Mouse (Mus musculus) embryo, embryonic 11.5 days (tissue): Measurements from ENCODE around the gene Cyp4f14.
"Not testable (repeated sequence)": the region's sequence is repeated elsewhere in the genome, so short reads cannot be mapped to it uniquely, and the experiment has no call there.

ENCODE experiments used
- DNase-seq: peaks from one replicate; pipeline ENCODE4 v3.0.0-alpha.2; 2012; ENCODE audit warnings: low read depth, low spot score

The Cyp4f14 gene

DNA sequence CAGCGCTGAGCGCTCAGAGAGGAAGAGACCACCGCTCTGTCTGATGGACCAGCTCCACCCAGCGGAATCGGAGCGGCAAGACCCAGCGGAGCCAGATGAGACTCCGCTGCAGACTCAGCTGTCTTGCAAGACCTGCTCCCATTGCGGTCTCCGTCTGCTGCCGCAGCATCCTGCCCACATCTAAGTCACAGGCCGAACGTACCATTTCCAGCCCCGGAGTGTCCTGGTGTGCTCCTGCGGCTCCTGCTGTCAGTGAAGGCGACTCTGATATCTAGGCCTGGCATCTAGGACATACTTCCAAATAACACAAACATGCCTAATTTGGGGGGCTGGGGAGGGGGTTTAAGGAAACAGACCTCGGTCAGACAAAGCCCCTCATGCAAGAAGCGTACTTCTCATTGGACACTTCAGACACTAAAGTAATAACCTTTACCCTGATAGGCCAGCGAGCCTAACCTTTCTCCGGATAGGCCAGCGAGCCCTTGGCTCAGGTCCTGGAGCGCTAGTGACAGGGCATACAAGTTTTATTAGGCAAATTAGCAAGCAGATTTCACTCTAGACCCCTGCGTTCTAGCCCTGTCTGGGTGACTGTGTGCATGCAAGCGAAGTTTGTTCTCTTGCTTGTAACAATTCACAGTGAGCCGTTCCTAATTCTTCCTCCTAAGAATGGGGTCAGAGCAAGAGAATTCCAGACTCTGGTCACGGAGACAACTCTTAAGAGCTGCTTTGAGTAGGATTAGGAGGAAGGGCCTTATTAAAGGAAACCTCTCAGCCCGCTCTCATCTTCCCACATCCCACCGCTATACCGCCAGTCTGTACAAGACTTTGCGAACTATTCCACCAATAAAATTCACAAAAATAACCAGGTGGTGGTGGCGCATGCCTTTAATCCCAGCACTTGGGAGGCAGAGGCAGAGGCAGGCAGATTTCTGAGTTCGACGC, 25.6 kb downstream of the Cyp4f14 start, which contains the start of gene Zfp870:
Gene Zfp870, minus strand, starts transcription at position 404 of the 942 bp plus-strand sequence.
- DNase-seq, result peak; percentile 84

DNA sequence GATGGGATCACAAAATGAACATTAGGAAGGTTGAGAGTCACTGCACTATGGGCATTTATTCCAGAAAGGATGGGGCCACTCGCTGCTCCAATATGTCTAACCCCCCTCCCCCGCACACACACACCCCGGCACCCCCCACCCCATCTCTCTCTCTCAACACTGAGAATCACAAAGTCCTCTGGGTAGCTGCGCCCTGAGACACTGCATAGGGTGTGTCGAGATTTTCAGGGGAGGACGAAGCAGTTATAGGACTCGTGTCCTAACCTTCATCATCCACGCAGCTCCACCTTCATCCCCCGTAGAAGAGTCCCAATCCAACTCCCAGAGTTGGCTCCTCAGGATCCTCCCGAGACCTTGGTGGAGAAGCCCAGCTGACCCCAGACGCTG, 26.3 kb downstream of the Cyp4f14 start:
- no peak for DNase-seq

DNA sequence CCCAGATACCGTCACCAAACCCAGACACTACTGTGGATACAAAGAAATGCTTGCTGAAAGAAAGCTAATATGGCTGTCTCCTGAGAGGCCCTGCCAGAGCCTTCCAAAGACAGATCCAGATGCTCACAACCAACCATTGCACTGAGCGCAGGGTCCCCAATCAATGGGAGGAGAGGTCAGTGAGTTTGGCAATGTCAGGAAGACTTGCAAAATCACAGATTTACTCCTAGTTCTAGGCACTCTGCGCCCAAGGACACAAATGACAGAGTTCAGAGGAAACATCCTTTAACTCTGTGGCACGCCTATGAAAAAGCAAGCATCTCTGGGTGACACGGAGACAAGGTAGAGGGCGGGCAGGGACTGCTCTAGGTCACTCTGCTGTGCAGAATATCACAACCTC, 27.5 kb downstream of the Cyp4f14 start:
- DNase-seq, result no peak

DNA sequence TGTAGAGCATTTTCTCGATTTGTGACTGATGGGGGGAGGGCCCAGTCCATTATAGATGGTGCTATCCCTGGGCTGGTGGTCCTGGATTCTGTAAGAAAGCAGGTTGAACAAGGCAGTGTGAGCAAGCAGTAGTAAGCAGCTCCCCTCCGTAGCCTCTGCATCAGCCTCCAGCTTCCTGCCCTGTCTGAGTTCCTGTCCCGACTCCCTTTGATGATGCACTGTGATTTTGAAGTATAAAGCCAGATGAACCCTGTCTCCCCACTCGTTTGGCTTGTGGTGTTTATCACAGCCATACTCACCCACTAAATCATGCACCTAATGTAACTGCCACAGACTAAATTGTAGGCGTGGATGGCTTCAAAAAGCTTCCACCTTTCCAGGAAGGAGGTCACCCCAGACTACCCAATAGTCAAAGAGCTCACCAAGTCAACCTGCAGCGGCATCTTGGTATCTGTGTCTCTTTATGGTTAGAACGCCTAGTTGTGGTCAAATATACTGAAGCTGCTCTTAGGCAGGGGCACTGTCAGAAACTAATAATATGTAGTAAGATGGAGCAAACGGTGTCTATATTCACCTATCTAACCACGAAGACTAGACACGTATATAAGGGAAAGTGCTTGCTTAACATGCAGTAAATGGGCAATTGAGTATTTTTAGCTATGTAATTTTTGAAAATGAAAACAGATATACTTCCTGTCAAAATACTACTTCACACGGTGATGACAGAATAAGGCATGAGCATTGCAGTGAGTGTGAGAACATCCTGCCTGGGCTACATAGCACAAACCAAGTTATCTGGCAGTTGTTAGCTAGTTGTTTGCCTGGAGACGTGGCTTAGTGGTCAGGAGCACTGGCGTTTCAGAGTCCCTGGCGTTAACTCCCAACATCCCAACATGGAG, 36.6 kb downstream of the Cyp4f14 start:
- no peak for DNase-seq

DNA sequence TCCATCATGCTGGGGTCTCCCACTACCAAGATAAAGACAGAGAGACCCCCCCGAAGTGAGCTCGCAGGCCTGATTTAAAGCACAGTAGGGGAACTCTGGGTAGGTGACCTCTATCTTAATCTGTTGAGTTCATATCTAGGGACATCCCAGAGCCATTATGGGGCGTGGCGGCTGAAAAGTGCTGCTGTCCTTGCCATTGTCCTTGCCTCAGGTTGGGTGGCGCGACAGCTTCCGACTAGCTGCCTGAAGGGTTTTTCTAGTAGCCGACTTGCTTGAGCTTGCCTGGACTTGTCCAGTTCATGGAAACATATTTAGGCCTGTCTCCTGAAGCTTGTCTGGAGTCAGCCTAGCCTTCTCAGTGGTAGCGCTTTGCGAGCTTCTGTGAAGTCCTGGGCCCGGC, 38.4 kb downstream of the Cyp4f14 start:
- DNase-seq, result no peak

DNA sequence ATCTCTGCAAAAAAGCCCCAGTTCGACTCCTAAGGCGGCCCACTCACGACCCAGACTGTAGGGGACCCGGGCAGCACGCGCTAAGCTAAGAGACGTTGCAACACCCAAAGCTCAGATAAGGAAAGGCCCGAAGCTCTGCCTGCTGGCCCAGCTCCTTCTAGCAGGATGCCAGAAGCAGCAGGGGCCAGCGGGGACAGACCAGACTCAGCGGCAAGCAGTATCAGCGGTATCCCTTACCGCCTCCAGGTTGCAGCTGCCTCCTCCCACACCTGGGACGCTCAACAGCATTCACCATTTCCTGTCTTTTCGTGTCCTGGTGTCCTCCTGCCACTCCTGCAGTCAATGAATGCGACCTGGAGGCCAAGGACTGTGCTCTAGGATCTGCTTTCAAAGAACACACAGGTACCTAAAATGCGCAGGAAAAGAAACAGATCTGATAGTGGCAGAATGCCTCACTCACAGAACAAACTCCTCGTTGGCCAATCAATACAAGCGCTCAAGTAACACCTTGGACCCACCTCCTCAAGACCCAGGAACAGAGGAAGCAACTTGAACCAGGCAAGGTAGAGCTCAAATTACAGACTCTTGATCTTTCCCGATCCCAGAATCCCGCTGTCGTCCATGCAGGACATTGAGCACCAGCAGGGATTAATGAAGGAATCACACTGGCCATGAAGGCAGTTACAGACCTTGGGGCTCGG, 39.5 kb downstream of the Cyp4f14 start:
- DNase-seq, result peak; percentile 16

DNA sequence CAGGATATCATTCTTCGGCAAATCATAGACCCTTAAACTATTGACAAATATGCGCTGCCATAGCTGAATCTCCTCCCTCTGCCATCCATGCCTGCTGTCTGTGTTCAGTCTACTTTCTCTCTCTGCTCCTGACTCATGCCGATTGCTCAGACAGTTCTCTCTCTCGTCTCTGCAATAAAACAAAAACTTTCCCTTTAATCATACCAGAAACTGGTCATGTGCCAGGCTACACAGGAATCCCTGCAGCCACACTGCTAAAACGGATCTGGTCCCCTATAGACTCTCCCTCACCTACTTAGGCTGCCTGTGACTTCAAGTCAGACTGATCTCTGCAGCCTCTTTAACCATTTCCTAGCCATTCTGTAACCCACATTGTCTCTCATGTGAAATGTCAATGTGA, 44.4 kb downstream of the Cyp4f14 start:
- no peak for DNase-seq

DNA sequence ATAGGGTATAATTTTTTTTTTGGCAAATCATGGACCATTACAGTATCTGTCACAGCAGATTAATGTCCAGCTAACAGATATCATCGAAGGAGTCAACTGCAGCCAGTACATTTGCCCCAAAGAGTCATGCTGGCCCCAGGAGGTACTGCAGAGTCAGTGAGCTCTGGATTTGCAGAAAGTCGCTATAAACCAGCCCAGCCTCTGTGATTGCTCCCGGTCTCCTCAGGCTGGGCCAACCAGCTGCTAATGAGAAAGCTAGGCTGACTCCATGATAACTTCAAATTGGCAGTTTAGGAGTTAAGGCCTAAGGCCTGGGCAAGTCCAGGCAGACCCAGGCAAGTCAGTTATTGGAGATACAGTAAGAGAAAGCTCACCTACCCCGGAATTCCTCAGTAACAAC, 45.1 kb downstream of the Cyp4f14 start:
- DNase-seq, result no peak

DNA sequence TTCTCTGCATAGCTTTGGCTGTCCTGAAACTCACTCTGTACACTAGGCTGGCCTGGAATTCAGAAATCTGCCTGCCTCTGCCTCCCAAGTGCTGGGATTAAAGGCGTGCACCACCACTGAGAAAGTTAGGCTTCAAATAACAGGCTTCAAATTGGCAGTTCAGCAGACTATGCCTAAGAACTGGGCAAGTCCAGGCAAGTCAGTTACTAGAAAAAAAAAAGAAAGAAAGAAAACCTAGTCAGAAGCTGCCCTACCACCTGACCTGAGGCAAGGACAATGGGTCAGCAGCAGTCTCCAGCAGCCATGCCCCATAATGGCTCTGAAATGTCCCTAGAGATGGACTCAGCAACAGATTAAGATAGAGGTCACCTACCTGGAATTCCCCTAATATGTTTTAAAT, 45.7 kb downstream of the Cyp4f14 start:
- no peak for DNase-seq

DNA sequence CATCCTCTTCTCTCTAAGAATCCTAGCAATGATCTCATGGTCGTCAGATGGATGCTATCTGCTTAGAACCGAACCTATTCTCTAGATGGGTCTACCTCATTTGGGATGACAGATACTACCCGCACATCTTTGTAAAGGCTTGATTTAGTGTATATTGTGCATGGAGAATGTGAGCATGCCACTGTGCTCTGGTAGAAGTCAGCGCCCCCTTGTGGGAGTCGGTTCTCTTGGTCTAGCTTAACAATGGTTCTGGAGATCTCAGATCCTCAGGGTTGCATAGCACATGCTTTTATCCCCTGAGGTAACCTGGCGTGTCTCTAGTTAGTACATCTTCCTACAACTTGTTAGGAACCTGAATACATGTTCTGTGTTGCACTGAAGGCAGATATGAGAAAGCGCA, 49.9 kb downstream of the Cyp4f14 start:
- DNase-seq, result not testable (repeated sequence)

DNA sequence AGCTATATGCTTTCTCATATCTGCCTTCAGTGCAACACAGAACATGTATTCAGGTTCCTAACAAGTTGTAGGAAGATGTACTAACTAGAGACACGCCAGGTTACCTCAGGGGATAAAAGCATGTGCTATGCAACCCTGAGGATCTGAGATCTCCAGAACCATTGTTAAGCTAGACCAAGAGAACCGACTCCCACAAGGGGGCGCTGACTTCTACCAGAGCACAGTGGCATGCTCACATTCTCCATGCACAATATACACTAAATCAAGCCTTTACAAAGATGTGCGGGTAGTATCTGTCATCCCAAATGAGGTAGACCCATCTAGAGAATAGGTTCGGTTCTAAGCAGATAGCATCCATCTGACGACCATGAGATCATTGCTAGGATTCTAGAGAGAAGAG, 60.4 kb downstream of the Cyp4f14 start:
- DNase-seq, result not testable (repeated sequence)
